Mouse (Mus musculus) midbrain, embryonic 15.5 days (tissue): ENCODE measurements around the gene Tob2. TPM values are rescaled to one million over a fixed set of nuclear protein-coding genes. Genes with fewer than 3 reads are reported as not detected.

ENCODE experiments used
- ATAC-seq: fragments of 200-750 bp; cut with Nextera tagmentation; replicated peaks from 2 replicates; pipeline ENCODE4 v1.8.0; 2017; ENCODE audit warnings: moderate TSS enrichment
- H3K27ac ChIP-seq: fragments of 300-500 bp; sonication (generic); 2 replicates; pipeline ENCODE4 v1.5.1; 2015; ENCODE audit warnings: mild to moderate bottlenecking, inconsistent platforms
- H3K27me3 ChIP-seq: fragments of 300-500 bp; sonication (generic); replicated peaks from 2 replicates; pipeline ENCODE4 v1.6.1; 2015; ENCODE audit warnings: inconsistent platforms
- H3K36me3 ChIP-seq: fragments of 300-500 bp; sonication (generic); replicated peaks from 2 replicates; pipeline ENCODE4 v1.6.1; 2015; ENCODE audit warnings: inconsistent platforms
- H3K4me1 ChIP-seq: fragments of 300-500 bp; sonication (generic); 2 replicates; pipeline ENCODE4 v1.6.1; 2015; ENCODE audit warnings: inconsistent platforms
- H3K4me2 ChIP-seq: fragments of 300-500 bp; sonication (generic); 2 replicates; pipeline ENCODE4 v1.6.1; 2015; ENCODE audit warnings: inconsistent platforms, mild to moderate bottlenecking, moderate library complexity
- H3K4me3 ChIP-seq: fragments of 300-500 bp; sonication (generic); 2 replicates; pipeline ENCODE4 v1.5.1; 2015; ENCODE audit warnings: mild to moderate bottlenecking, inconsistent platforms
- H3K9ac ChIP-seq: fragments of 300-500 bp; sonication (generic); 2 replicates; pipeline ENCODE4 v1.6.1; 2015; ENCODE audit warnings: mild to moderate bottlenecking, inconsistent platforms
- H3K9me3 ChIP-seq: fragments of 300-500 bp; sonication (generic); 2 replicates; pipeline ENCODE4 v1.6.1; 2016; ENCODE audit warnings: inconsistent platforms
- WGBS: fragments of 180-500 bp; shearing (Covaris S2); methylation state at CpG from one replicate; pipeline ENCODE4 v1.1.7; 2015; ENCODE audit warnings: mixed read lengths; 5-methylcytosine and 5-hydroxymethylcytosine counted together
- polyA plus RNA-seq: library from polyadenylated mRNA; unstranded; fragments of >200 nt; fragmentation: Nextera tagmentation; extraction: Ambion mirVana; gene quantifications from 2 replicates; pipeline ENCODE4 v1.2.1, GENCODE M21; 2015

Tob2 gene
- polyA plus RNA-seq, 1 experiment from 2014 or later = 18.5 TPM

GRCm38 (mm10) chr15:81803425-81803951 lies 55.1 kb downstream of the Tob2 start:
- H3K4me2 ChIP-seq = no peak overlapping the region
- ATAC-seq = no peak
- H3K27me3 ChIP-seq = no peaks in the 10 kb centered on the region
- no peaks in the 10 kb centered on the region for H3K36me3 ChIP-seq
- peaks cover 16% of the 10 kb centered on the region for H3K4me1 ChIP-seq
- no peak overlapping the region for H3K9ac ChIP-seq
- H3K9me3 ChIP-seq = no peaks in the 10 kb centered on the region
- H3K27ac ChIP-seq = no peak overlapping the region
- 57% methylated on average over 4 of the region's 4 CpGs for WGBS
- H3K4me3 ChIP-seq = no peak overlapping the region

- ATAC-seq = peak; percentile 53
- Histone ChIP-seq H3K9ac (peak overlapping the region; percentile 26; the same call in 1 of the 2 replicates), H3K36me3 (no peaks in the 10 kb centered on the region), H3K4me1 (peaks cover 16% of the 10 kb centered on the region), H3K4me2 (peak overlapping the region; percentile 54), H3K4me3 (peak overlapping the region; percentile 28), H3K9me3 (no peaks in the 10 kb centered on the region), H3K27ac (peak overlapping the region; percentile 66), H3K27me3 (no peaks in the 10 kb centered on the region)
- 7% methylated on average over 8 of the region's 8 CpGs for WGBS
These were observed 55.6 kb downstream of the Tob2 start for GRCm38 (mm10) chr15:81802941-81803351.

GRCm38 (mm10) chr15:81802001-81802890 lies 56.4 kb downstream of the Tob2 start, which contains the start of gene Tef:
Gene Tef, plus strand, starts transcription at chr15:81802421.
- ATAC-seq = peak; percentile 96
- H3K4me3 ChIP-seq = peak within 1 kb of the TSS; percentile 28
- peaks cover 16% of the 10 kb centered on the region for H3K4me1 ChIP-seq
- H3K9me3 ChIP-seq = no peaks in the 10 kb centered on the region
- H3K36me3 ChIP-seq = no peaks in the 10 kb centered on the region
- 27% methylated on average over 19 of the region's 19 CpGs for WGBS
- H3K9ac ChIP-seq = peak within 1 kb of the TSS; percentile 26; the same call in 1 of the 2 replicates
- H3K27me3 ChIP-seq = no peaks in the 10 kb centered on the region
- peak within 1 kb of the TSS; percentile 66 for H3K27ac ChIP-seq
- peak within 1 kb of the TSS; percentile 54 for H3K4me2 ChIP-seq

GRCm38 (mm10) chr15:81800391-81800790 lies 58.2 kb downstream of the Tob2 start:
- H3K4me2 ChIP-seq = no peak overlapping the region
- WGBS = 80% methylated on average over 3 of the region's 3 CpGs

GRCm38 (mm10) chr15:81798421-81798820 lies 60.2 kb downstream of the Tob2 start:
- Histone ChIP-seq H3K9me3 (no peaks in the 10 kb centered on the region), H3K27ac (no peak overlapping the region), H3K4me1 (peaks cover 15% of the 10 kb centered on the region), H3K9ac (no peak overlapping the region), H3K27me3 (no peaks in the 10 kb centered on the region), H3K4me2 (no peak overlapping the region), H3K4me3 (no peak overlapping the region), H3K36me3 (peaks cover 6% of the 10 kb centered on the region; the same call in 1 of the 2 replicates)
- 93% methylated on average over 4 of the region's 4 CpGs for WGBS
- ATAC-seq = no peak

More at GRCm38 (mm10) chr15:81800391-81800790, 58.2 kb downstream of the Tob2 start:
- Histone ChIP-seq H3K9ac (no peak overlapping the region), H3K27ac (no peak overlapping the region), H3K9me3 (no peaks in the 10 kb centered on the region), H3K4me1 (peaks cover 16% of the 10 kb centered on the region), H3K36me3 (no peaks in the 10 kb centered on the region; the same call in 1 of the 2 replicates), H3K4me3 (no peak overlapping the region), H3K27me3 (no peaks in the 10 kb centered on the region)
- no peak for ATAC-seq

Other genes with a start within 250 kb of the Tob2 start
- gene L3mbtl2, start 194.9 kb downstream of the Tob2 start, polyA plus RNA-seq = 31.5 and 32.1 TPM in 2 replicates
- 31.2 and 33.7 TPM in 2 replicates for gene Chadl, start 161.5 kb downstream of the Tob2 start, polyA plus RNA-seq
- 59.2 and 59.7 TPM in 2 replicates for gene Zc3h7b, start 113.7 kb downstream of the Tob2 start, polyA plus RNA-seq
- gene Rangap1, start 113.3 kb downstream of the Tob2 start, polyA plus RNA-seq = 162 and 164 TPM in 2 replicates
- 24.0 and 25.2 TPM in 2 replicates for gene Tef, start 56.4 kb downstream of the Tob2 start, polyA plus RNA-seq
- 124 and 134 TPM in 2 replicates for gene Phf5a, start 13.1 kb upstream of the Tob2 start, polyA plus RNA-seq
- 265 and 271 TPM in 2 replicates for gene Aco2, start 13.5 kb upstream of the Tob2 start, polyA plus RNA-seq
- 81.5 and 83.1 TPM in 2 replicates for gene Polr3h, start 67.4 kb upstream of the Tob2 start, polyA plus RNA-seq
- 248 and 250 TPM in 2 replicates for gene Csdc2, start 78.0 kb upstream of the Tob2 start, polyA plus RNA-seq
- 84.3 and 89.9 TPM in 2 replicates for gene Pmm1, start 102.1 kb upstream of the Tob2 start, polyA plus RNA-seq
- not detected in 2 replicates for gene 1700029P11Rik, start 121.7 kb upstream of the Tob2 start, polyA plus RNA-seq
- gene Xrcc6, start 129.0 kb upstream of the Tob2 start, polyA plus RNA-seq = 43.1 and 46.7 TPM in 2 replicates
- 50.6 and 50.9 TPM in 2 replicates for gene Desi1, start 175.1 kb upstream of the Tob2 start, polyA plus RNA-seq
- gene Snu13, start 188.8 kb upstream of the Tob2 start, polyA plus RNA-seq = 231 and 247 TPM in 2 replicates
- not detected in 2 replicates for gene 4930407I10Rik, start 200.4 kb upstream of the Tob2 start, polyA plus RNA-seq
- 0.10 TPM in 1 of 2 replicates, not detected in the other for gene Mei1, start 211.2 kb upstream of the Tob2 start, polyA plus RNA-seq